Mouse (Mus musculus): ENCODE data around the gene Prdx2. TPM values are rescaled to one million over a fixed set of nuclear protein-coding genes. Genes with fewer than 3 reads are reported as not detected.

Gene Prdx2
- polyA plus RNA-seq (2012; rRNA removed; ENCODE audit: low replicate concordance), result 111 and 179 TPM in 2 replicates

DNA sequence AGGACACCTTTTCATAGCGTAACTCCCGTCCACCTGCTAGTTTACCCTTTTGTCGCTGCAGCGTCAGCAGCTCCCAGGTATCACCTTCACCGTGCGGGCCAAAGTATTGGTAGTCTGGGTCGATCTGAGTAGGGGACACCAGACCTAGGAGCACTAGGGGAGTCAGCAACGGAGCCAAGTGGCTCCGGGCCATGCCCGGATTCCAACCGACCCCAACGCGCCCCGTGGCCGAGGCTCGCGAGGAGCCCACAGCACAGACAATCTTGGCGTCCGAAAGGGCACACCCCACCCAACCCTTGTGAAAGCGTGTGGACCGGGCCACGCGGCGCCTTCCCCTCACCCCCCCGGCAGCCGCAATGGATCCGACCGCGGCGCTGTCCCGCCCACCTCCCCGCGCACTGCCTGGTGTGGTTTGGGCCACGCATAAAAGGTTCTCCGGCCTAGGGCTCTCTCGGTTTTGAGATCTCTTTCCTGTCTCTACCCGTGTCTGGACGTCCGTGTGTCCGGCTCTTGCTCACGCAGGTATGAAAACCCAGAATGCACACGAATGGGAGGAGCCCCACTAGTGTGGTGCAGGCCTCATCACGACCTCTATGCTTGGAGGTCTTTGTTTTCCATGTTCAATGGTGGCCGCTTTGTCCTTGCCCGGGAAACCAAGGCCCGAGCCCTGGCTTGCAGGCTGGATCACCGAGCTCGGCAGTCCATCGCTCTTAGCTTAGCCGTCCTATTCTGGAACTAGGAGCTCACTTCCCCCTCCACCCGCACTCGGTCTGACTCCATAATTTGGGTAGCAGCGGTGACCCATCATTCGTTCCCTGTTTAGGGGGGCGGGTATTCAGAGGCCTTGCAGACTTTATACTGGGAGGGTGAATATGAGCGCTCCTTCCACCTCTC is at the start of gene Prdx2, which contains the start of the genes Gm49661 and Rnaseh2a:
Prdx2 (plus strand) TSS at position 347 of the 894 bp plus-strand sequence.
Gm49661 (minus strand) TSS at position 193 of the 894 bp plus-strand sequence.
Rnaseh2a (minus strand) TSS at position 527 of the 894 bp plus-strand sequence.

DNA sequence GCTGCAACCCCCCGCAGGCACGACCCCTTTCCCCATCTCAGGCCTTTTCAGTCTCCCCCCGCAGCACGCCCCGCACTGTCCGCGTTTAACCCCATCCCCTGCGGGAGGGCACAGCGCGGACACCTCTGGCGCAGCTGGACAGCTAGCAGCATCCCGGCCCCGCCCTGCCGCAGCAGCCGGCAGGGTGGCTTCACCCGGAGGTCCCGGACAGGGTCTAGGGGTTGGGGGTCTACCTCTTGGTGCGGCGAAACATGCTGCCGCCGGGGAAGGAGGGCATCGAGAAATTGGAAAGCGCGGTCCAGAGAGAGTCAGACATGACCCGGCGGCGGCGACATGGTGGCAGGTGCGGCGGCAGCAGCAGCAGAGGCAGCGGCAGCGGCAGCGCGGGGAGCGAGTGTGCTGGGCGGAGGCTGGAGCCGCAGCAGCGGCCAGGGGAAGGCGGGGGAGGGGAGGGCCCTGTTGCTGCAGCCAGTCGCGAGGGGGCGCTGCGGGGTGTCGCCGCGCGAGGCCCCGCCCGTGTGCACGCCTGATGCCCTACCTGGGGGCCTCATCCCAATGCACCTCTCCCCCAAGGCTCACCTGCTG is 32.3 kb upstream of the Prdx2 start, which contains the start of gene Mast1:
Mast1 (minus strand) TSS at position 398 of the 585 bp plus-strand sequence.

DNA sequence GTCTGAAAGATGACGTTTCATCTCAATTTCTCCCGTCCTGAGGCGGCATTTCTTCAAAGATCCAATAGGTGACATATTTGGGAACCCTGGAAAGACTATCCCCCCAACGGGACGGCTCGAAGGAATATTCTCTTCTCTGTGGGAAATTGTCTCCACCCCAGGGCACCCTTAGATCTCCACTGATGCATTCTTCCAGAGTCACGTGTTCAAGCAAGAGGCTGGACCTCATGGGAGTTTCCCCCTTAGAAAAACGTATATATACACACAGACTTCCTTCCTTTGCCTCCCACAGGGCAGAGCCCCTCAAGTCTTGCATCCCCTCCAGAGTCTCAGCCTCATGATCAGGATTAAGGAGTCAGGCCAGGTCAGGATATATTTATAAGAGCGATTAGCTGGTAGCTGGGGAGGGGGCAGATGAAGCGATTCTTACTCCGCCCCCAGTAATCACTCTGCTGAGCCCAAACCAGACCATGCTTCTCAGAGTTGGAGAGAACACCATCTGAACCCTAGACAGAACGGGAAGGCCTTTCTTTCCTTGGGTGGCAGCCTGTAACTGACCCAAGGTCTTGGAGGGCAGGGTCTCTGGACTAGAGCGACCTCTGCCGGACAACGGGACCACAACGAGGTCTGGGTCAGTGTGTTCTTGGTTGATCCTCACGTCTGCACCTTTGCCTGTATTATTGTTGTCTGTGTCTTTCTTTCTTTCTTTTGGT is 22.7 kb upstream of the Prdx2 start, which contains the start of gene Rtbdn:
Rtbdn (plus strand) TSS at position 464 of the 713 bp plus-strand sequence.

DNA sequence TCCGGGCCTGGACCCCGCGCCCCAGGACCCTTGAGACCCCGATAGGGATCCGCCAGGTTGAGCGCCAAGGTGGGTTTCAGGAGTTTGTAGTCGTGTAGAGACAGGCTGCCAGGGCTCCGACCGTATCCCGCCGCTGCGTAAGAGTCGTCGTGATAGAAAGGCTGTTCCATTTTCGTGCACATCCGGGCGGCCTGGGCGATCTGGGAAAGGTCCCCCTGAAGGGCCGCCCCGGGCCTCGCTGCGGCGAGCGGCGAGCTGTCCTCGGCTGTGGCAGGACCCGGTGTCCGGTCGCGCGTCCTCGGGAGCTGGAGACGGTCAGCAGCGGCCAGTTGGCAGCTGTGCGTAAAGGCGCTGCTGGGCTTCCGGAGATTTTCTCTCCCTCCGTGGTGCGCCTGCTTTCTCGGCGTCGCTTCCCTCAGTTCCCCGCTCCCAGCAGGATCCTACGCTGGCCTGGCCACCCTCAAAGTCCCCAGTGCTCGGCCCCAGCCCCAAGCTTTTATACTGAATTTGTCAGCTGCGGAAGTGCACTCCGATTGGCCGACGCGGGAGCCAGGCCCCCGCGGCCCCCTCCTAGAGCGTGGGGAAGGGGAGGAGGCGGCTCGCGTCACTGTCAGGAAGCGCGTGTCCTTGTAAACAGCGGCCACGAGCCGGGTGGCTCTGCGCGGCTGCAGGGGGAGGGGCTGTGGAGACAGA is 9.0 kb downstream of the Prdx2 start, which contains the start of gene Junb:
Junb (minus strand) TSS at position 471 of the 693 bp plus-strand sequence.

DNA sequence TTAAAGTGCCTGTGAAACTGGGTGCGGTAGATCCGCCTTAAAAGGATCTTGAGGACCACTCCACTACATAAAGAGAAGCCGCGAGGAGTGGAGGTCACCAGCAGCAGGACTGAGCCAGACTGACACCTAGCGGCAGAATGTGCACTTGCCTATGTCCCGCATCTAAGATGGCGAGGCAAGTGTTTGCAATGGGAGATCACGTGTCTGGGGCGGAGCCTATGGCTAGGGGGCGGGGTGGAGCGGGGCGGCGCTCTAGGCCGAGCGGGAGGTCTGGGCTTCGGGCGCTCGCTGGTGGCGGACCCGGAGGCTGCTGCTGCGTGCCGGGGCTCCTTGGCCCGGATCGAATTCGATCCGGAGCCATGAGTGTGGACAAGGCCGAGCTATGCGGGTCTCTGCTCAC is 21.0 kb downstream of the Prdx2 start, which contains the start of gene Hook2:
Hook2 (plus strand) TSS at position 255 of the 400 bp plus-strand sequence.

DNA sequence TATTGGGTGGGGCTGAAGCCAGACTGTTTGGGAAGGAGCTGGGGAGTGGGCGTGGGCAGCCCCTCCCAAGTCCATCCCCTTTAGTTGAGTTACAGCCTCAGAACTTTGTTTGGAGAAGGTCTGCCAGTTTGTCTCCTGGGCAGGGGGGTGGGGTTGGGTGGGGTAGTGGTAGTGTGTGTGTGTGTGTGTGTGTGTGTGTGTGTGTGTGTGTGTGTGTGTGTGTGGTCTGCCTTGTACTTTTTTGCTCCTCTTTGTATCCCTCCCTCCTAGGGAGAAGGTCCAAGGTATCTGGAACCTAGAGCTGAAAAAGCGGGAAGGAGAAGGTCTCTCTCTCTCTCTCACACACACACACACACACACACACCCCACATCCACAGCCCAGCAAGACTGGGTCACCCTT is 45.0 kb downstream of the Prdx2 start, which contains the start of gene Best2:
Best2 (minus strand) TSS at position 101 of the 400 bp plus-strand sequence.

Other genes starting within 250 kb of the Prdx2 start
- 2.0 and 4.5 TPM in 2 replicates for gene G430095P16Rik, start 246.6 kb upstream of the Prdx2 start, polyA plus RNA-seq (2012; rRNA removed; ENCODE audit: low replicate concordance)
- 59.5 and 91.6 TPM in 2 replicates for gene Nfix, start 169.2 kb upstream of the Prdx2 start, polyA plus RNA-seq (2012; rRNA removed; ENCODE audit: low replicate concordance)
- gene Dand5, start 146.8 kb upstream of the Prdx2 start, polyA plus RNA-seq (2012; rRNA removed; ENCODE audit: low replicate concordance), result 2.4 and 2.9 TPM in 2 replicates
- gene Gadd45gip1, start 138.1 kb upstream of the Prdx2 start, polyA plus RNA-seq (2012; rRNA removed; ENCODE audit: low replicate concordance), result 13.8 and 69.9 TPM in 2 replicates
- gene Rad23a, start 128.9 kb upstream of the Prdx2 start, polyA plus RNA-seq (2012; rRNA removed; ENCODE audit: low replicate concordance), result 82.5 and 118 TPM in 2 replicates
- 159 and 214 TPM in 2 replicates for gene Calr, start 122.7 kb upstream of the Prdx2 start, polyA plus RNA-seq (2012; rRNA removed; ENCODE audit: low replicate concordance)
- gene Farsa, start 112.6 kb upstream of the Prdx2 start, polyA plus RNA-seq (2012; rRNA removed; ENCODE audit: low replicate concordance), result 45.3 and 57.4 TPM in 2 replicates
- 0.81 and 0.99 TPM in 2 replicates for gene Syce2, start 97.5 kb upstream of the Prdx2 start, polyA plus RNA-seq (2012; rRNA removed; ENCODE audit: low replicate concordance)
- gene Gcdh, start 75.7 kb upstream of the Prdx2 start, polyA plus RNA-seq (2012; rRNA removed; ENCODE audit: low replicate concordance), result 105 and 190 TPM in 2 replicates
- gene Klf1, start 67.7 kb upstream of the Prdx2 start, polyA plus RNA-seq (2012; rRNA removed; ENCODE audit: low replicate concordance), result 0.16 and 0.51 TPM in 2 replicates
- 41.2 and 44.9 TPM in 2 replicates for gene Dnase2a, start 61.0 kb upstream of the Prdx2 start, polyA plus RNA-seq (2012; rRNA removed; ENCODE audit: low replicate concordance)
- gene Mast1, start 32.2 kb upstream of the Prdx2 start, polyA plus RNA-seq (2012; rRNA removed; ENCODE audit: low replicate concordance), result 0.14 and 0.35 TPM in 2 replicates
- gene Rtbdn, start 22.6 kb upstream of the Prdx2 start, polyA plus RNA-seq (2012; rRNA removed; ENCODE audit: low replicate concordance), result not detected in 2 replicates
- gene Gm49661, start 154 bp upstream of the Prdx2 start, polyA plus RNA-seq (2012; rRNA removed; ENCODE audit: low replicate concordance), result 2.1 TPM in 1 of 2 replicates, not detected in the other
- gene Rnaseh2a, start 180 bp downstream of the Prdx2 start, polyA plus RNA-seq (2012; rRNA removed; ENCODE audit: low replicate concordance), result 44.4 and 48.4 TPM in 2 replicates
- 50.5 and 206 TPM in 2 replicates for gene Junb, start 9.1 kb downstream of the Prdx2 start, polyA plus RNA-seq (2012; rRNA removed; ENCODE audit: low replicate concordance)
- 7.7 and 9.8 TPM in 2 replicates for gene Hook2, start 21.0 kb downstream of the Prdx2 start, polyA plus RNA-seq (2012; rRNA removed; ENCODE audit: low replicate concordance)
- gene Best2, start 44.9 kb downstream of the Prdx2 start, polyA plus RNA-seq (2012; rRNA removed; ENCODE audit: low replicate concordance), result 0.11 TPM in 1 of 2 replicates, not detected in the other
- gene Asna1, start 55.7 kb downstream of the Prdx2 start, polyA plus RNA-seq (2012; rRNA removed; ENCODE audit: low replicate concordance), result 106 and 148 TPM in 2 replicates
- gene Trir, start 57.2 kb downstream of the Prdx2 start, polyA plus RNA-seq (2012; rRNA removed; ENCODE audit: low replicate concordance), result 44.8 and 82.2 TPM in 2 replicates
- 63.6 and 82.2 TPM in 2 replicates for gene Tnpo2, start 67.3 kb downstream of the Prdx2 start, polyA plus RNA-seq (2012; rRNA removed; ENCODE audit: low replicate concordance)
- gene Fbxw9, start 90.5 kb downstream of the Prdx2 start, polyA plus RNA-seq (2012; rRNA removed; ENCODE audit: low replicate concordance), result 39.5 and 40.0 TPM in 2 replicates
- not detected in 2 replicates for gene Gm5741, start 98.4 kb downstream of the Prdx2 start, polyA plus RNA-seq (2012; rRNA removed; ENCODE audit: low replicate concordance)
- gene Dhps, start 102.2 kb downstream of the Prdx2 start, polyA plus RNA-seq (2012; rRNA removed; ENCODE audit: low replicate concordance), result 37.4 and 72.8 TPM in 2 replicates
- gene Wdr83os, start 111.2 kb downstream of the Prdx2 start, polyA plus RNA-seq (2012; rRNA removed; ENCODE audit: low replicate concordance), result 123 and 209 TPM in 2 replicates
- 25.9 and 27.9 TPM in 2 replicates for gene Wdr83, start 111.7 kb downstream of the Prdx2 start, polyA plus RNA-seq (2012; rRNA removed; ENCODE audit: low replicate concordance)
- gene Man2b1, start 113.7 kb downstream of the Prdx2 start, polyA plus RNA-seq (2012; rRNA removed; ENCODE audit: low replicate concordance), result 95.4 and 120 TPM in 2 replicates
- gene Zfp791, start 153.5 kb downstream of the Prdx2 start, polyA plus RNA-seq (2012; rRNA removed; ENCODE audit: low replicate concordance), result 0.25 and 0.57 TPM in 2 replicates
- not detected in 2 replicates for gene Cks1brt, start 182.3 kb downstream of the Prdx2 start, polyA plus RNA-seq (2012; rRNA removed; ENCODE audit: low replicate concordance)